Mouse (Mus musculus): ENCODE results near the gene Mfsd12. TPM values are rescaled to one million over a fixed set of nuclear protein-coding genes. Genes with fewer than 3 reads are reported as not detected.

The Mfsd12 gene
- total RNA-seq (2023), result 10 to 100 TPM in 1 of 2 experiments, 1 to 10 TPM in 1; 5.9 to 10.6 TPM

GRCm38 (mm10) chr10:81356991-81357844, at the start of gene Mfsd12:
Gene Mfsd12 (plus strand): TSS chr10:81357491.

GRCm38 (mm10) chr10:81320550-81321347, 36.5 kb upstream of the Mfsd12 start, which contains the start of gene Cactin:
Gene Cactin (plus strand): TSS chr10:81321103.

GRCm38 (mm10) chr10:81328386-81328785, 28.9 kb upstream of the Mfsd12 start, which contains the start of gene Tbxa2r:
Gene Tbxa2r (plus strand): TSS chr10:81328731.

GRCm38 (mm10) chr10:81342686-81343505, 14.4 kb upstream of the Mfsd12 start, which contains the start of gene Gipc3:
Gene Gipc3 (minus strand): TSS chr10:81343266.

GRCm38 (mm10) chr10:81350351-81351063, 6.8 kb upstream of the Mfsd12 start, which contains the start of gene Hmg20b:
Gene Hmg20b (minus strand): TSS chr10:81350480.

GRCm38 (mm10) chr10:81365672-81366476, 8.6 kb downstream of the Mfsd12 start, which contains the start of gene 4930404N11Rik:
Gene 4930404N11Rik (minus strand): TSS chr10:81365816.

GRCm38 (mm10) chr10:81377793-81378552, 20.7 kb downstream of the Mfsd12 start, which contains the start of gene Fzr1:
Gene Fzr1 (minus strand): TSS chr10:81378516.

GRCm38 (mm10) chr10:81383802-81384604, 26.7 kb downstream of the Mfsd12 start, which contains the start of the genes Dohh and Gm48551:
Gene Dohh (plus strand): TSS chr10:81384428.
Gene Gm48551 (plus strand): TSS chr10:81384466.

GRCm38 (mm10) chr10:81388505-81389055, 31.3 kb downstream of the Mfsd12 start, which contains the start of gene Gm48552:
Gene Gm48552 (plus strand): TSS chr10:81389005.

GRCm38 (mm10) chr10:81392781-81393185, 35.5 kb downstream of the Mfsd12 start, which contains the start of gene Smim24:
Gene Smim24 (plus strand): TSS chr10:81393051.

Other genes with a start within 250 kb of the Mfsd12 start
- 10 to 100 TPM; 75.0 to 78.0 TPM for gene Zbtb7a, start 222.3 kb upstream of the Mfsd12 start, total RNA-seq (2023)
- 10 to 100 TPM; 37.2 to 43.2 TPM for gene Pias4, start 189.6 kb upstream of the Mfsd12 start, total RNA-seq (2023)
- 1,000 to 10,000 TPM; 2,301 to 2,484 TPM for gene Eef2, start 180.9 kb upstream of the Mfsd12 start, total RNA-seq (2023)
- 10 to 100 TPM; 62.4 to 62.6 TPM for gene Dapk3, start 174.5 kb upstream of the Mfsd12 start, total RNA-seq (2023)
- gene 4930442H23Rik, start 173.6 kb upstream of the Mfsd12 start, total RNA-seq (2023), result not detected
- not detected for gene Nmrk2, start 155.4 kb upstream of the Mfsd12 start, total RNA-seq (2023)
- gene Atcay, start 126.7 kb upstream of the Mfsd12 start, total RNA-seq (2023), result 1 to 10 TPM; 1.4 to 2.7 TPM
- 1 to 10 TPM; 5.2 to 5.5 TPM for gene Zfr2, start 124.3 kb upstream of the Mfsd12 start, total RNA-seq (2023)
- gene Matk, start 104.6 kb upstream of the Mfsd12 start, total RNA-seq (2023), result 10 to 100 TPM; 16.0 to 20.8 TPM
- 10 to 100 TPM; 78.6 to 84.0 TPM for gene Mrpl54, start 90.6 kb upstream of the Mfsd12 start, total RNA-seq (2023)
- gene Apba3, start 90.5 kb upstream of the Mfsd12 start, total RNA-seq (2023), result 10 to 100 TPM; 28.8 to 36.2 TPM
- gene Tjp3, start 65.9 kb upstream of the Mfsd12 start, total RNA-seq (2023), result 1 to 10 TPM; 4.2 to 5.8 TPM
- 100 to 1,000 TPM; 104 to 118 TPM for gene Pip5k1c, start 64.5 kb upstream of the Mfsd12 start, total RNA-seq (2023)
- 10 to 100 TPM; 48.1 to 49.9 TPM for gene Cactin, start 36.4 kb upstream of the Mfsd12 start, total RNA-seq (2023)
- gene Tbxa2r, start 28.8 kb upstream of the Mfsd12 start, total RNA-seq (2023), result 10 to 100 TPM; 30.0 to 30.7 TPM
- gene Gipc3, start 14.2 kb upstream of the Mfsd12 start, total RNA-seq (2023), result not detected
- 10 to 100 TPM; 33.7 to 41.3 TPM for gene Hmg20b, start 7.0 kb upstream of the Mfsd12 start, total RNA-seq (2023)
- gene 4930404N11Rik, start 8.3 kb downstream of the Mfsd12 start, total RNA-seq (2023), result 10 to 100 TPM in 1 of 2 experiments, 1 to 10 TPM in 1; 8.0 to 10.6 TPM
- 10 to 100 TPM; 32.5 to 38.5 TPM for gene Fzr1, start 21.0 kb downstream of the Mfsd12 start, total RNA-seq (2023)
- gene Dohh, start 26.9 kb downstream of the Mfsd12 start, total RNA-seq (2023), result 10 to 100 TPM; 38.0 to 44.2 TPM
- gene Gm48551, start 27.0 kb downstream of the Mfsd12 start, total RNA-seq (2023), result 1 to 10 TPM; 3.3 to 5.8 TPM
- gene Gm48552, start 31.5 kb downstream of the Mfsd12 start, total RNA-seq (2023), result 1 to 10 TPM; 6.1 to 6.4 TPM
- 1 to 10 TPM; 3.6 to 6.8 TPM for gene Smim24, start 35.6 kb downstream of the Mfsd12 start, total RNA-seq (2023)
- gene Nfic, start 98.1 kb downstream of the Mfsd12 start, total RNA-seq (2023), result 10 to 100 TPM; 18.7 to 22.7 TPM
- under 1 TPM in 1 of 2 experiments, not detected in 1; 0.44 TPM for gene Celf5, start 125.2 kb downstream of the Mfsd12 start, total RNA-seq (2023)
- 100 to 1,000 TPM; 203 to 223 TPM for gene Ncln, start 138.9 kb downstream of the Mfsd12 start, total RNA-seq (2023)
- gene S1pr4, start 142.6 kb downstream of the Mfsd12 start, total RNA-seq (2023), result 100 to 1,000 TPM; 155 to 169 TPM
- gene Gna15, start 166.7 kb downstream of the Mfsd12 start, total RNA-seq (2023), result 10 to 100 TPM; 12.5 to 23.0 TPM
- 10 to 100 TPM; 26.8 to 35.6 TPM for gene Gna11, start 187.7 kb downstream of the Mfsd12 start, total RNA-seq (2023)
- 100 to 1,000 TPM; 555 to 631 TPM for gene Aes, start 202.0 kb downstream of the Mfsd12 start, total RNA-seq (2023)
- gene Tle2, start 217.1 kb downstream of the Mfsd12 start, total RNA-seq (2023), result 1 to 10 TPM; 5.1 to 5.2 TPM
- 1 to 10 TPM in 1 of 2 experiments, not detected in 1; 1.6 TPM for gene Tle6, start 243.6 kb downstream of the Mfsd12 start, total RNA-seq (2023)
- gene BC025920, start 248.8 kb downstream of the Mfsd12 start, total RNA-seq (2023), result 1 to 10 TPM; 3.2 to 3.6 TPM

All from T-cell, adult 66 days (primary cell).